Mouse (Mus musculus) T-cell, adult 2 months (primary cell): Measurements from ENCODE around the gene Irgm2.
"Not testable (repeated sequence)": the region's sequence is repeated elsewhere in the genome, so short reads cannot be mapped to it uniquely, and the experiment has no call there.

Experiments used
- DNase-seq: peaks from one replicate; pipeline ENCODE4 v3.0.0; 2022; ENCODE audit warnings: low spot score

The Irgm2 gene

DNA sequence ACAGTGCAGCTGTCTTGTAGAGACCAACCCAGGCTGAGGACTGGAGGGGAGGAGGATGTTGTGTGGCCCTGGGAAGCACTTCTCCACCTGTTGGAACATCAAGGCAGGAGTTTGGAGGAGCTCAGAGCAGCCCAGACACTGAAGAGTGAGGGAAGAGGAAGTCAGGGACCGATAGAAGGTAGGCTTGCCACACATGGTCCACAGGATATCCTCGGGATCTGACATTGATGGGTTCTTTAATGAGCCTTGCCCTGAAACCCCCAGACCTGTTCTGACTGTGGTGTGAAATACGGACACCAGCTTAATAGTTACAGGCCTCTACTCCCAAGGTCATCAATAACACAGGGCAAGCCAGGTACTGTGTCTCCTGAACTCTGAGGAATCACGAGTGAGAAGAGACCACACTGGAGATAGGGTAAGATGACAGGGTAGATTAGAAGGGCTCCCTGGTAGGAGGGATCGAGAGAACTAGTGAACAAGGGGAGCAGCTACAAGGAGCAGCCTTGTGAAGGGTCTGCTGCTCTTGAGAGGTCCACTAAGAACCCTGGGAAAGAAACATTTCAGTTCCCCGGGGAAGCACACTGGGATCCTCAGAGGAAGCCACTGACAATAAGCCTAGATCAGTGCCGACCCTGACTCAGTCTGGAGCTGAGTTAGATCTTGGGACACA lies 14.4 kb downstream of the Irgm2 start:
- no peak for DNase-seq

DNA sequence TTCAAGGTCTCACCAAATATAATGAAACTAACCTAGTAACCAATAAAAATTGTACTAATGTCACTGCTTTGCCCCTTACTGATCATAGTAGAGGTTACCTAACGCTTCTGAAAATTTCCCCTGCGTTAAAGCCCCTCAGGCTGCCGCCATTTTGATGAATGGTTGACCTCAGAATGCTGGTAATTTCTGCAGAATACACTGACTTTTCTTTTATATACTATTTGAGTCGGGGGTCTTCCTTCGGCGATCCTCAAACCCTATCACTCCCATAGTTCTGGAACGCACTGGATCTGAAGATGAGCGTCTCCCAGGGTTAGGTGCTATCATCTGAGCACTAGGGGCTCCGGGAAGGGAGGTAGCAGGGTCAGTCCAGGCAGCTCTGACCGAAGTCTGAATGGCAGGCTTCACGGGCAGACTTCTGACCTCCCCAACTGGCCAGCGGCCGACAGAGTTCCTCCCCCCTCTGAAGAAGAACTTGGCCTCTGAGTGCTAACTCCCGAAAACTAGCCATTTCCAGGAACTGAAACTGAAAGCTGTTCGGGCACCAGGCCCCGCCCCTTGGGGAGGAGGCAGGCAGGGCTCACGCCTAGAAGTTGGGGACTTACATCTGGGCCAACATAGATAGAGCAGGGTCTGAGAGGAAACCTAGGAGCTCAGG lies 15.1 kb downstream of the Irgm2 start:
- DNase-seq, result peak; percentile 85

DNA sequence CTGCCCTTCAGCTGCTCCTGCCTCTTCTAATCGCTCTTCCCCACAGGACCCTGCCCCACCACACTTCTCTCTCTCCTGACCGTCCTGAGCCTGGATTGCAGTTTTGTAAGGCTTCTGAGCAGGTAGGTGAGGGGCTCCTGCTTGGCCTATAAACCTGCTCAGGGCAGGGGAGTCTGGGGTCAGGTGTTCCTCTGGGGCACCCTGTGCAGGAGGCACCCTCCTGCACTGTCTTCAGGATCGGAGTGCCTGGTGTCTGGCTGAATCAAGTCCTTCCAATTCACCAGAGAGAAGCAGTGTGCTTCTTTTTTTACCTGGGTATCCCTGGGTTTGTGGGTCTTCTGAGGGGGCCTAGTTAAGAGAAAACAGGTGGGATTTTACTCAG lies 15.6 kb downstream of the Irgm2 start:
- DNase-seq, result not testable (repeated sequence)

DNA sequence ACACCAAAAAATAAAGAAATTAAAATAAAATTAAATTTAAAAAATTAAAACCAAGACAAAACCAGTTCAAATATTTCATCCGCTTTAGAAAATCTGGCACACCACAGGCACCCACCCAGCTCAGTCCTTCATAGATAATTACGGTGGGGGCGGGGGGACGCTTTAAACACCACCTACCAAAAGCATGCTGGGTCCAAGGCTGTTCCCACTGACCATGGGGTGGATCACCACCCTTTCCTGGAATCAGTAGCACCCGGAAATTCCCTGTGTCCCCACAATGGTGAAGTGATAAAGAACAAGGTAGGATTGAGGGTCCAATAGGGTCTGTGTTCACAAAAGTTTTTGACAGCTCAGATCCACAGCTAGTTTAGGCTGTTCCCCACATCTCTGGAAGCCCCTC lies 16.4 kb downstream of the Irgm2 start:
- no peak for DNase-seq

DNA sequence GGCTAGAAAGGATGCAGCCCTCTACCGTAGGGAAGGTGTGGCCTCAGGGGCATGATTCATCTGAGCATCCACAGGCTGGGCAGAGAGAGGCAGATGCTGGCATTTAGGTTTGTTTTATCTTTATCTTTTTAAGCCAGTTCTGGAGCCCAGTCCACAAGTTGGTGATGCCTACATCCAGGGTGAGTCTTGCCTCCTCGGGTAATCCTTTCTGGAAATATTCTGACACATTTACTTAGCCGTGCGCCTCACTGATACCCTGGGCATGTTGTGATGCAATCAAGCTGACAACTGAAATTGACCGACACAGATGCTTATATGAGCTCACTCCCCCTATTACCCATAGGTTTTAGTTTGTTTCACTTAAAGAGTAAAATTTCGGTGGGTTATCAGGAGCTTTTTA lies 17.4 kb downstream of the Irgm2 start:
- no peak for DNase-seq

DNA sequence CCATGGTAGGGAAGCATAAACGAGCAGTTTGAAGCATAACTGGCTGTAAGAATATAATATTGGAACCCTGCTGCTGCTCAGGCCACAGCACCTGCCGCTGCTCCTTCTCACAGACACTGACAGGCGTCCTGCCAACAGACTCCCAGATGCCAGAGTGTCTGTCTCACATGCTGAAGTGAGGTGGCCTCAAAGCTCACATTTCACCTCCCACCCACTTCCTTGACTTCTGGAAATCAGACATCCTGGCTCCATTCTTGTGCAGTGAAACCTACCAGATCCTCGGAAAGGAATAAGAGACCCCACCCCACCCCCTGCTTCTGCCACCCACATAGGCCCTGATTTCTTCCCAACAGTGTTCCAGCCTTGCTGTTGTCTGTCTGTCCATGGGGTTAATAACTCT lies 24.3 kb downstream of the Irgm2 start:
- no peak for DNase-seq

DNA sequence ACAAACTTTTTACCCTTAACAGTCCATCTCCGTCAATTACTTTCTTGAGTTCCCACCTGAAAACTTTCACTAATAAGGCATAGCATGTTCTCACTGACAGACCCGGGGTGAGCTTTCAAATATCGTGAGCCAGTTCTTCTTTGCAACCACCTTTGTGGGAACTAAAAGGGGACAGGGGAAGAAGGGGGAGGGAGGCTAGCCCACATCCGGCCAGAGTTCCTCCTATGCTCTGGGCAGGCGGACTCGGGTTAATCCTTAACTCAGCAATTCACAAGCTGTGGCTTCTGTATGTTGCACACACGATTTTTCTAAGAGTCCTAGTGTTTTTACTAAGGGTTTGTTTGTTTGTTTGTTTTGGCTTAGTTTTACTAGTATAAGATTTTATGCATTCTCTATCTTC lies 24.9 kb downstream of the Irgm2 start:
- DNase-seq, result peak; percentile 66

DNA sequence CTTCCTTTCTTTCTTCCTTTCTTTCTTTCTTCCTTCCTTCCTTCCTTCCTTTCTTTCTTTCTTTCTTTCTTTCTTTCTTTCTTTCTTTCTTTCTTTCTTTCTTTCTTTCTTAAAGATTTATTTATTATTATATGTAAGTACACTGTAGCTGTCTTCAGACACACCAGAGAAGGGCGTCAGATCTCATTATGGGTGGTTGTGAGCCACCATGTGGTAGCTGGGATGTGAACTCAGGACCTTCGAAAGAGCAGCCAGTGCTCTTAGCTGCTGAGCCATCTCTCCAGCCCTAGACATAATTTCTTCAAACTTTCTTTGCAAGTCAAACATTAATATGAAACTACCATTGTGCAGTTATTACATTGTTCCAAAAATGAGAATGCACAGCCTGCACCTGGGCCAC lies 25.5 kb downstream of the Irgm2 start:
- DNase-seq, result not testable (repeated sequence)

DNA sequence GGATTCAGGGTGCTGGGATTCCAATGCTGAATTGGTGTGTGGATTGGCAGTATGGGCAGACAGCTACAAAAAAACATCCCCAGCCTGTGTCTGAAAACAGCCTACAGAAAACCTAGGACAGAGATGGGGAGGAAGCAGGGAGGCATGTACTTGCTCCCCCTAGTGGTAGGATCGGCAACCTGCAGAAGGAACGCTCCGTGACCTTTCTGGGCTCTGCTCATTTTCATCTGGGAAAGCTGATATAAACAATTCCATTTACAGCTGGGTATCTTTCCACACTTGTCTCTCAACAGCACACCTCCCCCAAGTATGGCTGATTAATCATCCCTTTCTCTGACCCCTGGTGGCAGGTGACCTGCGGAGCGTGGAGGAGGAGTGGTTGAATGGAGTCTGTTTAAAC lies 26.2 kb downstream of the Irgm2 start:
- peak; percentile 71 for DNase-seq

DNA sequence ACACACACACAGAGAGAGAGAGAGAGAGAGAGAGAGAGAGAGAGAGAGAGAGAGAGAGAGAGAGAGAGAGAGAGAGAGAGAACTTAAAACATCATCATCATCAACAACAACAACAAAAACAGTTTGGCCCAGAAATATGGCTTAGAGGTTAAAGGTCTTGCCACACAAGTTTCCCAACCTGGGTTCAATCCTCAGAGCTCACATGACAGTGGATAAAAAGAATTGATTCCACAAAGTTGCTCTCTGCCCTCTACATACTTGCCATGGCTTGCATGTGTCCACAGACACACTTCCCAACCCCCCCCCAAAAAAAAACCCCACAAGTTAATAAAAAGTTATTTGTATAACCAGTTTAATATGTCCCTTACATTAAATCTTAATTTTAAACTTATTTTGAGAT lies 27.0 kb downstream of the Irgm2 start:
- no peak for DNase-seq

DNA sequence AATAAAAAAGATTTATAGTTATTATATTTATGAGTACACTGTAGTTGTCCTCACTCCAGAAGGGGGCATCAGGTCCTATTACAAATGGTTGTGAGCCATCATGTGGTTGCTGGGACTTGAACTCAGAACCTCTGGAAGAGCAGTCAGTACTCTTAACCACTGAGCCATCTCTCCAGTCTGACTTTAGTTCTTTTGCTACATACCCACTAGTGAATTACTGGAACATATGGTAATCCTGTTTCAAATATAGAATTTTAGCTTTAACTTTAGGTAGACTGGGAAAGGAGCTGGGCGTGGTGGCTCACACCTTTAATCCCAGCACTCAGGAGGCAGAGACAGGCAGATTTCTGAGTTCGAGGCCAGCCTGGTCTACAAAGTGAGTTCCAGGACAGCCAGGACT lies 28.6 kb downstream of the Irgm2 start:
- DNase-seq, result not testable (repeated sequence)

DNA sequence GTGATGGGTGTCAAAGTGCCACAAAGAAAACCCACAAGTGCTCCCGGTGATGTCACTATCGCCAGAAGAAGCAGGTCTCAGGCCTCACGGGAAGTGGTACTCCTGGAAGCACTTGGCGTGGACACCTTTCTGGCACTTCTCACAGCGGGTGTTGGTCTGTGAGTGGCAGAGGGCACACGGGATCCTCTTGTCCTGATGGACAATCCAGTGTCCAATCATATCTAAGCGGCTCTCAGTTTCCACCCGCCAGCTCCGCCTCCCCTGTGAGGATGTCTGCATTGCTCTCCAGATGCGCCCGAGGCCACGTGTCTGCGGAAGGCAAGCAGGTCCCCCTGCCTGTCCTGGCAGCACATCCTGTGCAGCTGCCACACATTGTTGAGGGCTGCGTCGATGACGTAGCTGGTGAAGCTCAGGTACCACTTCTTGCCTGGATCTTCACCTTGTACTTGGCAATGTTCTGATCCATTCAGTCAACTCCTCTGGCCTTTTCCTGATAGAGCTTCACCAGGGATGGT lies 31.0 kb downstream of the Irgm2 start:
- peak; percentile 66 for DNase-seq

DNA sequence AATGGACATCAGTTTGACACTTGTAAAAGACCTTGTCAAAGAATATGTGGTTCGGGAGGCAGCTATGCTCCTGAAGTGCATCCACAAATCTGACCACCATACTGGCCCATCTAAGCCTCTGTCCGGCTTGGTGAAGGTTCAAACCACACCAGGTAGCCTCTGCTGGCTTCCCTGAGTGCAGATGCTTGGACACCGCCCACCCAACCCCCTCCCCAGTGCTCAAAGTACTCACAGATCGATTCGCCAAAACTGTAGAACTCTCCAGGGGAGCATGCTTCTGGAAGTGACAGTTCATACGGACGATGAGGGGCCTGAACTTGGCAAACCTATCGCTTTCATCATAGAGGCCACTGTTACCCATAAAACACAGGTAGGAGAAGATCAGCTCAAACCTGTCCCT lies 31.7 kb downstream of the Irgm2 start:
- no peak for DNase-seq

DNA sequence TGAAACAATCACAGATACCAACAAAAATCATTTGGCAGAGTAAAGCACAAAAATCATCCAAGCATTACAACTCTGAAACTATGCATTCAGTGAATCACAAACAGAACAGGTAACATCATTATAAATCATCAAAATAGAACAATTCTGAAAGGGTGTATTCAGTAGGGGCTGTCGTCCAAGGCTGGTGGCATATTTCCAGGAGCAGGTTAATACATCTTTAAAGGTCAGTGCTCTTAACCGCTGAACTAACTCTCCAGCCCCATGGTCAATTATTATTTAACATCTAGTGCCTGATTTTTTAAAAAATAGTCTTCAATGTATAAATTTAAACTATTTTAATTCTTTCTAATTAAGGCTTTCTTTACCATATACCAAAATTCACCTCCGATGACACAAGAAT lies 35.1 kb downstream of the Irgm2 start:
- not testable (repeated sequence) for DNase-seq

DNA sequence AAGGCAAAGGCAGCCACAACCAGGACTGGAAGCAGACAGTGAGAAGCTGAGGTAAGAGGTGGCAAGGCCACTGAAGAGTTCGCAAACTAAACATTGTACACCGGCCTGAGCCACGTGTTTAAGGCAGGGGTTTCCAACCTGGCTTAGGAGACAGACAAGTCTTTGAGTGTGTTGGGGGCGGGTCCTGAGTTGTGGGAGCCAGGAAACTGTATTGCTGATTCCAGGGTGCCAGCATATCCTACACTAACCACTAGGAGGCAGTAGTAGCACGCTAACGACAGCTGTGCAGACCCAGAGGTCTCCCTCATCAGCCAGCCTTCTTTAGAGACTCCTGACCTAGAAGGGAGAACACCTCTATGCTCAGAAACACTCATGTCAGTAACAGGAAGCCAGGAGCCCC lies 35.7 kb downstream of the Irgm2 start:
- peak; percentile 73 for DNase-seq

DNA sequence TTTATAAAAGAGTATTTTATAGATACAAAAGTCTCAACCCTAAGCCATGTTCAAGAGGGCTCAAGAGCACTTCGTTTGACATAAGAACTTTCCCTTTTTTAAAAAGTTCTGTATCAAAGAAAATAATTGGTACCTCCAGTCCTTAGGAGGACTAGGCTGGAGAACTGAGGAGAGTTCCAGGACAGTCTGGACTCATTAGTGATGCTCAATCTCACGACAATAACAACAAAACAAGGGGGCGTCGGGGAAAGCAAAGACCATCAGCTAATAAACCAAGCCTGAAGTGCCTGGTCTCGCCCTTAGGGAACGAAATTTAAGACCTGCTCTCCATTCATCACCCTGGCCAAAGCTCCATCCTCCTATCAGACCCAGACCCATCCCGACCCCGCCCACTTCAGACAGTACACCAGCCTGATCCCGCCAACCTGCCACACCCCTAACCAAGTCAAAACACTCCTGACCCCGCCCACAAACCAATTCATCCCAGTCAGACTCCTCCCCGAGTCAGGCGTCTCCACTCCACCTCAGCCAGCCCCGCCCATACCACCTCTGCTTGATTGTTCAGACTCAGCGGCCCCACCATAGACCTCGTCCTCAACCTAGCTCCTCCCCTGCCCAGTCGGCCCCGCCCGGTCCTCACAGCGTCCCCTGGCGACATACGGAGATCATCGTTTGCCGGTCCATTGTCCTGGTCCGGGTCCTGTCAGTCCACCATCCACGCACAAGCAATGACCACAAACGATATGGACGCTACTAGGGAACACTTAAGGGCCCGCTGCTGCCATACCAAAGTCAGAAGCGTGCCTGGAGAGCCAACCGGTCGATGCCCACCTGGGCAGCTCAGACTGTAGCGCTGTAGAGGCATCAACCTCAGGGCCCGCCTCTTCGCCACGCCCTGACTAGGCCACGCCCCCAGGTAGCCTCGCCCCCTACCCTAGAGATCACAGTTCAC lies 39.7 kb downstream of the Irgm2 start:
- peak; percentile 71 for DNase-seq

DNA sequence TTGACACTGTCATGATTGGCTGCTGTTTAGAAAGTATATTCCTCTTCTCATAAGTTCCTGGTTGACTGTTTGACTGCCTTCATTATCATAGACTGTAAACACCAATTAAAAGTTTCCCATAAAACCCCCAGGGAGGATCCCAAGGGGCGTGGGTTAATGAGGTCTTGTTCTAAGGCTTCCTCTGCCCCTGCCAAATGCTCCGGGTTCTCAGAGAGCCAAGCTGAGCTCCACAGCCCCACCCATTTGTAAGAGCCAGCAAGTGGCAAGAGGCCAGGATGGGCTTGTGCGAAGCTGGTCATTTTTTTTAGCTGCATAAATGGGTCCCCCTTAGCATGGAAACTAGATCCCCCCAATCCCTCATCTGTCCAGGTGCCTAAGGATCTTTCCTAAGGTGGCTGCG lies 47.9 kb downstream of the Irgm2 start:
- no peak for DNase-seq

DNA sequence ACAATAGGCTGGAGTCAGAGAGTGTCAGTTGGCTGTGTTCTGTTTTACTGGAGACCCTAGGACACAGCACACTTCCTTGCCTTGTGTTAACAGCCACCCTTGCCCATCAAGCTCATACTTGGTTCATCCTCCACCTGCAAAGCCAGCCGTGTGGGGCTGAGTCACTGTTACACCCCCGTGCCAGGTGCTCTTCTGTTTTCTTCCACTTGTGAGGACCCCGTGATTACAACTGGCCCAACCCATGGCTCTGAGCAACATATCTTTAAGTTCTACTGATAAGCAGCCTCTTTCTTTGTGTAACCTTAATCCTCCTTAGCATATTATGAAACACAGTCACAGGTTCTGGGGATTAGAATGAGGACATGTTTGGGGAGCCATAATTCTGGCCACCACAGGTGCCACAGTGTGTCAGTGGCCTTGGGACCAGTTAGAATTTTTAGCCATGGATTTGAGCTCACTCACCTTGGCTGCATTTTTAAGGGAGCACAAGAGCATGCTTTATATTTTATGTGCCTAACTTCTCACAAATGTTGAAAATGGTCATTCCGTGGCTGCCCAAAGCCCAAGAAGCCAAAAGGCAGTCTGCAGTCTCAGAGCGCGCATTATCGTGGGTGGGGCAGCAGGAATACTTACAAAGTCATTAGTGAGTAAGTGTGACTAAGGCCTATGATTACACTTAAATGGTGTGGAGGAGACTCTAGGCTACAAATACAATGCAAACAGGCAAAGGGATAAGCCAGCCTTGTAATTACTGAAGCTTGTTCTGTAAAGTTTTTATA lies 50.0 kb downstream of the Irgm2 start:
- DNase-seq, result no peak

DNA sequence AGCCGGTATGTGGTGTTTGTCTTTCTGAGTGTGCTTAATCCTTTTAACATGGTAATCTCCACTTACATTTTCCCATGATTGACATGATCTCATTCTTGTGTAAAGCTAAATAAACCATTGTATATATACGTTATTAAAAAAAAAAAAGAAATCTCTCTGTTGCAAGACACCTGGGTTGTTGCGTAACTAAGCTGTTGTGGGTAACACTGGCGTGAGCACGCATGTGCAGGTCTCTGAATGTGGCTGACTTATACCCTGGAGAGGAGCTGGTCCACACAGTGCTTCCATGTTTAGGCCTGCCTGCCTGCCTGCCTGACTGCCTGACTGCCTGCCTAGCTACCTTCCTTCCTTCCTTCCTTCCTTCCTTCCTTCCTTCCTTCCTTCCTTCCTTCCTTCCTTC lies 51.1 kb downstream of the Irgm2 start:
- no peak for DNase-seq

DNA sequence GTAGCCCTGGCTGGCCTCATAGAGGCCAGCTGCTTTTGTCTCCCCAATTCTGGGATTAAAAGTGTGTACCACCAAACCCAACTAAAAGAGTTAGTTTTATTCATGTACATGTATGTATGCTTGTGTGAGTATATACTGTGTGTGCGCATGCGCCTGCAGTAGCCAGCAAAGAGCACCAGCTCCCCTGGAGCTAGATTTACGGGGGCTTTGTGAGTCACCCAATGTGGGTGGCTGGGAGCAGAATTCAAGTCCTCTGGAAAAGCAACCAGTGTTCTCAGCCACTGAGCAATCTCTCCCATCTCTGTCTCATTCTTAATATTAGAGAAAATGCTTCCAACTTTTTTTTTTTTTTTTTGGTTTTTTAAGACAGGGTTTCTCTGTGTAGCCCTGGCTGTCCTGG lies 55.0 kb downstream of the Irgm2 start:
- no peak for DNase-seq

DNA sequence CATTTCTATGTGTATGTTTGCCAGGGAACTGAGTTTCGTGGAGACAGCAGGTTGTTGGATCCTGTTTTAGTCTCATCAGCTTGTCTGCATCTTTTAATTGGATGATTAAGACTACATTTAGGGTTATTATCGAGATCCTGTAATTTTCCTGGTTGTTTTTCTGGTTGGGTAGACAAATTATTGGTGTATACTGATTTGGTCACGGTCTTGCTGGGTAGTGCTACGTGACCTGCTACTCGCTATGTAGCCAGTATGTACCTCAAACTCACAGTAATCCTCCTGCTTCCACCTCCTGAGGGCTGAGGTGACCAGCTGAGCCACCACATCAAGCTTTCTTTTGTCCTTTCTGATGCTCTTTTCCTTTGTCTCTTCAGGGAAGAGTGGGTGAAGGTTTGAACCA lies 58.4 kb downstream of the Irgm2 start:
- no peak for DNase-seq

DNA sequence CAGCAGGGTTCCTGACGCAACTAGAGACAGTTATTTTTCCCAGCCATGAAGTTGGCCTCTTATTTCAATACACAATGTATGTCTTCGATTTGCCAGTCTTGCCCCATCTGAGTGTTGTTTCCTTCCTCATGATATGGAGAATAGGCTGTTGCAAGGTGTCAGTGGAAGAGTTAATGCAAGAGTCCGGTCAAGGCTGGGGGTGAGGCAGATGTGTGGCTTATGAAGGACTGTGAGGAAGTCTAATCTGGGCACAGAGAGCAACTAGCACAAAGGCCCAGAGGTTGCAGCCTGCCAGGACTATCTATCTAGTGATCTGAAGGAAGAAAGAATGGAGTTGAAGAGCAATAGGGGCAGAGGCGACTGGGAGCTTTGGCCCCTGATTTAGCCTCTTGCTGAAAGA lies 60.7 kb downstream of the Irgm2 start:
- no peak for DNase-seq
